Mouse (Mus musculus) B cell, adult 2 months (primary cell): ENCODE data around the gene Sppl3.
A peak's percentile ranks its signal among the peaks of the same experiment; 100 is the strongest.
"Not testable (repeated sequence)": the region's sequence is repeated elsewhere in the genome, so short reads cannot be mapped to it uniquely, and the experiment has no call there.

Experiments used
- DNase-seq, 2 experiments: peaks; one replicate each; pipeline ENCODE4 v3.0.0; 2022

Gene Sppl3

GRCm38 (mm10) chr5:115081636-115082035 is 70.7 kb downstream of the Sppl3 start:
- DNase-seq: no peak

- DNase-seq: no peak
These were observed 72.6 kb downstream of the Sppl3 start for GRCm38 (mm10) chr5:115083492-115083891.

- no peak for DNase-seq
These were observed 74.7 kb downstream of the Sppl3 start for GRCm38 (mm10) chr5:115085675-115086074.

GRCm38 (mm10) chr5:115089592-115090268 is 78.8 kb downstream of the Sppl3 start:
- no peak for DNase-seq

- DNase-seq: no peak
These were observed 80.1 kb downstream of the Sppl3 start for GRCm38 (mm10) chr5:115091015-115091414.

- DNase-seq: no peak
These were observed 80.8 kb downstream of the Sppl3 start for GRCm38 (mm10) chr5:115091776-115092175.

GRCm38 (mm10) chr5:115098195-115098594 is 87.3 kb downstream of the Sppl3 start, which contains the start of gene Gm10401:
Gene Gm10401, minus strand, starts transcription at chr5:115098295.
- DNase-seq: no peak

- DNase-seq: no peak
These were observed 88.6 kb downstream of the Sppl3 start for GRCm38 (mm10) chr5:115099530-115099929.

- DNase-seq: no peak
These were observed 89.1 kb downstream of the Sppl3 start for GRCm38 (mm10) chr5:115099991-115100390.

GRCm38 (mm10) chr5:115100473-115100872 is 89.5 kb downstream of the Sppl3 start:
- no peak for DNase-seq

GRCm38 (mm10) chr5:115102231-115102630 is 91.3 kb downstream of the Sppl3 start:
- DNase-seq: no peak

- DNase-seq: not testable (repeated sequence)
These were observed 92.3 kb downstream of the Sppl3 start for GRCm38 (mm10) chr5:115103253-115103652.

GRCm38 (mm10) chr5:115111156-115111555 is 100.2 kb downstream of the Sppl3 start:
- no peak for DNase-seq

- DNase-seq: no peak
These were observed 102.3 kb downstream of the Sppl3 start for GRCm38 (mm10) chr5:115113244-115113643.

GRCm38 (mm10) chr5:115114501-115114900 is 103.6 kb downstream of the Sppl3 start:
- DNase-seq: no peak

GRCm38 (mm10) chr5:115116426-115116825 is 105.5 kb downstream of the Sppl3 start:
- no peak for DNase-seq

GRCm38 (mm10) chr5:115117467-115117866 is 106.5 kb downstream of the Sppl3 start:
- no peak for DNase-seq

- peak; percentile 93 to 94 for DNase-seq
These were observed 108.1 kb downstream of the Sppl3 start, which contains the start of gene Acads for GRCm38 (mm10) chr5:115118961-115119570. Gene Acads, minus strand, starts transcription at chr5:115119346.

GRCm38 (mm10) chr5:115120978-115121377 is 110.0 kb downstream of the Sppl3 start:
- no peak for DNase-seq

- no peak for DNase-seq
These were observed 113.8 kb downstream of the Sppl3 start for GRCm38 (mm10) chr5:115124690-115125089.

- peak; percentile 85 to 86 for DNase-seq
These were observed 114.4 kb downstream of the Sppl3 start for GRCm38 (mm10) chr5:115125211-115125871.

GRCm38 (mm10) chr5:115126578-115127312 is 115.8 kb downstream of the Sppl3 start:
- peak in 1 of 2 experiments; percentile 12 for DNase-seq
